Mouse (Mus musculus): ENCODE results near the gene Cops7a. TPM values are rescaled to one million over a fixed set of nuclear protein-coding genes. Genes with fewer than 3 reads are reported as not detected.

Cops7a gene
- polyA plus RNA-seq (2014; fragmentation: Nextera tagmentation; extraction: Ambion mirVana), result 92.4 and 93.1 TPM in 2 replicates

DNA sequence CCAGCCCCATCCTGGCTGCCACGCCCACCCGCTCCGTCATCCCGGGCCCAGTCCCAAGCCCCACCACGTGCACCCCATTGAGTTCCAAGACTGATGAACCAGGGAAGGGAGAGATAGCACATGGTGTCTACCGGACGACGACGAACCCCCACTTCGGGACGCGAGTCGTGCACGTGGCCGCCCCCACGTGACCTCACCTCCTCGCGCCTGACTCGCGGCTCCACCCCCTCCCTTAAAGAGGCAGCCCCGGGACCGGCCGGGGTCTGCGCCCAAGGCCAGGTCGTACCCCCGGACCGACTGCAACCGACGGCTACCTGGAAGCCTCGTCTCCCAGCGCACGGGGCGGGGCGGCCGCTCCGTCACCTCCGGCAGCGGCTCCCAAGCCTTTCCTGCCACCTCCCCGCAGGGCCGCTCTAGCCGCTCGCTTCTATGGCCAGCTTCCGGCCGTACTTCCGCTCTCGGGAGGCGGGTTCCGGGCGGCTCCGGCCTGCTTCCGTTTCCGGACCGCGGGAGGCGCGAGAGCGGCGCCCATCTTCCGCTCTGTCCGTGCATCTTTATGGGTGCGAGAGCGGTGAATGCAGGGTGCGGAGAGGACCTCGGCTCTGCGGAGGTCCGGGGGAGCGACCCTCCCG, at the start of gene Cops7a:
Cops7a (minus strand) TSS at position 451 of the 632 bp plus-strand sequence.
- H3K9ac ChIP-seq, result peak within 1 kb of the TSS; percentile 74
- peak within 1 kb of the TSS; percentile 86 for H3K27ac ChIP-seq
- peak; percentile 93 for DNase-seq (ENCODE audit: low spot score)
- under 1% methylated on average over 68 of the region's 68 CpGs for WGBS
- H3K36me3 ChIP-seq (replicated peaks; ENCODE audit: control insufficient read depth, insufficient read depth), result peaks cover 25% of the 10 kb centered on the region
- peak within 1 kb of the TSS; percentile 55 for H3K4me3 ChIP-seq (replicated peaks; ENCODE audit: low read length)
- peak within 1 kb of the TSS; percentile 90 for H3K4me2 ChIP-seq (replicated peaks)
- no peaks in the 10 kb centered on the region for H3K9me3 ChIP-seq (ENCODE audit: control insufficient read depth, low read length)
- ATAC-seq (ENCODE audit: low FRiP score), result peak; percentile 96
- H3K27me3 ChIP-seq (ENCODE audit: control insufficient read depth, insufficient read depth, low read length), result no peaks in the 10 kb centered on the region
- peaks cover 7% of the 10 kb centered on the region for H3K4me1 ChIP-seq (replicated peaks; ENCODE audit: control insufficient read depth, insufficient read depth, low read length)

- H3K27me3 ChIP-seq (ENCODE audit: control insufficient read depth, insufficient read depth, low read length), result no peaks in the 10 kb centered on the region
- H3K36me3 ChIP-seq (replicated peaks; ENCODE audit: control insufficient read depth, insufficient read depth), result peaks cover 30% of the 10 kb centered on the region
- peak; percentile 82 for DNase-seq (ENCODE audit: low spot score)
- H3K9me3 ChIP-seq (ENCODE audit: control insufficient read depth, low read length), result no peaks in the 10 kb centered on the region
- peaks cover 37% of the 10 kb centered on the region for H3K4me1 ChIP-seq (replicated peaks; ENCODE audit: control insufficient read depth, insufficient read depth, low read length)
- peak overlapping the region; percentile 96 for H3K4me2 ChIP-seq (replicated peaks)
- H3K4me3 ChIP-seq (replicated peaks; ENCODE audit: low read length), result peak overlapping the region; percentile 82
- peak; percentile 89 for ATAC-seq (ENCODE audit: low FRiP score)
- H3K9ac ChIP-seq, result peak overlapping the region; percentile 93
- peak overlapping the region; percentile 99 for H3K27ac ChIP-seq
- 1% methylated on average over 54 of the region's 78 CpGs for WGBS
These were observed 44.1 kb upstream of the Cops7a start for GRCm38 (mm10) chr6:125009181-125010073.

GRCm38 (mm10) chr6:125009129-125009180, 43.6 kb upstream of the Cops7a start, which contains the start of gene Zfp384:
Gene Zfp384, plus strand, starts transcription at chr6:125009145.
- Histone ChIP-seq H3K9ac (peak within 1 kb of the TSS; percentile 93), H3K27me3 (ENCODE audit: control insufficient read depth, insufficient read depth, low read length) (no peaks in the 10 kb centered on the region), H3K4me2 (replicated peaks) (peak within 1 kb of the TSS; percentile 96), H3K4me3 (replicated peaks; ENCODE audit: low read length) (peak within 1 kb of the TSS; percentile 82), H3K9me3 (ENCODE audit: control insufficient read depth, low read length) (no peaks in the 10 kb centered on the region), H3K36me3 (replicated peaks; ENCODE audit: control insufficient read depth, insufficient read depth) (peaks cover 25% of the 10 kb centered on the region), H3K27ac (peak within 1 kb of the TSS; percentile 99), H3K4me1 (replicated peaks; ENCODE audit: control insufficient read depth, insufficient read depth, low read length) (peaks cover 37% of the 10 kb centered on the region)
- 0% methylated on average over 3 of the region's 3 CpGs for WGBS
- DNase-seq (ENCODE audit: low spot score) (no peak), ATAC-seq (ENCODE audit: low FRiP score) (no peak)

DNA sequence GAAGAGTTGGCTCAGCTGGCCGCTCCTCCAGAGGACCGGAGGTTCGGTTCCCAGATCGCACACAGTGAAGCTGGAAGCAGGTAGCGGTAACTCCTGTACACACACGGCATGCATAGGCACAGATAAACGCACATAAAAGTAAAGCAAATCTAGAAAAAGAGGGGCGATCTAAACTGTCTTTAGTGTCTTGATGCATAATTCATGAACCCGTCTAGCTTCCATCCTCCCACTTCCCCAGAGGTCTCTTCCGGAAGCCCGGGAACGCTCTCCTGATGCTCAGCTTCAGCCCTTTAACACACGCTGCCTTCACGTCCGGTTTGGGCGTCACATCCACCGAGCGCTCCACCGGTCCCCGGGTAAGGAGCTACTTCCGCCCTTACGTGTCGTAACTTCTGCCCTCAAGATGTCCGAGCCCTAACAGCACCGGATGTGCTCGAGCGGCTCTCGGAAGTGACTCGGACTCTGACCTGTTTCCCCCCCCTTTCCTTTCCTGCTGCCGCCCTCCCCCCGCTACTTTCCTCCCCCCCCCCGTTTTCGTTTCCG, 43.3 kb upstream of the Cops7a start:
- DNase-seq (ENCODE audit: low spot score), result peak; percentile 97
- Histone ChIP-seq H3K9ac (peak overlapping the region; percentile 93), H3K4me1 (replicated peaks; ENCODE audit: control insufficient read depth, insufficient read depth, low read length) (peaks cover 37% of the 10 kb centered on the region), H3K4me3 (replicated peaks; ENCODE audit: low read length) (peak overlapping the region; percentile 82), H3K4me2 (replicated peaks) (peak overlapping the region; percentile 96), H3K9me3 (ENCODE audit: control insufficient read depth, low read length) (no peaks in the 10 kb centered on the region), H3K27me3 (ENCODE audit: control insufficient read depth, insufficient read depth, low read length) (no peaks in the 10 kb centered on the region), H3K36me3 (replicated peaks; ENCODE audit: control insufficient read depth, insufficient read depth) (peaks cover 22% of the 10 kb centered on the region), H3K27ac (peak overlapping the region; percentile 99)
- peak; percentile 97 for ATAC-seq (ENCODE audit: low FRiP score)
- under 1% methylated on average over 33 of the region's 34 CpGs for WGBS

DNA sequence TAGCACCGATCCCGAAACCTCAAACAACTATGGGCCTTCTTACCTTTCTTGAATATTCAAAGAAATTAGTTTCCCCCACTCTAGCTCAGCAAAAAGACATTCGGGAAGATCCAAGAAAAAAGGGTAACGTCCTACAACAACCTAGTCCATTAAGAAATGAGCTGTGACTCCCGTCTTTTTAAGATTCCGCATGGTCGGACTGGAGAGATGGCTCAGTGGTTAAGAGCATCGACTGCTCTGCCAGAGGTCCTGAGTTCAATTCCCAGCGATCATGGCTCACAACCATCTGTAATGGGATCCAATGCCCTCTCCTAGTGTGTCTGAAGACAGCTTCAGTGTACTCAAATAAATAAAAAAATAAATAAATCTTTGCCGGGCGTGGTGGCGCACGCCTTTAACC, 42.7 kb upstream of the Cops7a start:
- Histone ChIP-seq H3K4me3 (replicated peaks; ENCODE audit: low read length) (peak overlapping the region; percentile 82), H3K4me2 (replicated peaks) (peak overlapping the region; percentile 96), H3K27me3 (ENCODE audit: control insufficient read depth, insufficient read depth, low read length) (no peaks in the 10 kb centered on the region), H3K27ac (peak overlapping the region; percentile 99), H3K36me3 (replicated peaks; ENCODE audit: control insufficient read depth, insufficient read depth) (peaks cover 16% of the 10 kb centered on the region), H3K9me3 (ENCODE audit: control insufficient read depth, low read length) (no peaks in the 10 kb centered on the region), H3K4me1 (replicated peaks; ENCODE audit: control insufficient read depth, insufficient read depth, low read length) (peaks cover 37% of the 10 kb centered on the region), H3K9ac (peak overlapping the region; percentile 93)
- 45% methylated on average over 13 of the region's 13 CpGs for WGBS
- ATAC-seq (ENCODE audit: low FRiP score) (no peak), DNase-seq (ENCODE audit: low spot score) (no peak)

DNA sequence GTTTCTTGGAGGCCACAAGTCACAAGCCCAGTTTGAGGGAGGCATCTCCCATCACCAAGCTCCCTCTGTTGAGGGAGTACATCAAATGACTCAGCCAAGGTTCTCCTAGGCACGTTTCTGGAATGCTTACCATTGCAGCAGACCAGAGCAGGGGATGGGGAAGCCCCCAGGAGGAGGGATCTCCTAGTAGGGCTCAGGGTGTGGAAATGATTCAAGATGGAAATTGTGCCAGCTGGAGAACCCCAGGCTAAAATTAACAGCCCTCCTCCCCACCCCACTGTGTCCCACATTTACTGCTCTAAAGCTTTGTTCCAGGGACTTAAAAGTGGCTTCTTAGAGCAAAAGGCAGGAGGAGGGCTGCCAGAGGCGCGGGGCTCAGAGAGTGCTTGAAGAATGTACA, 39.7 kb upstream of the Cops7a start:
- 42% methylated on average over 3 of the region's 3 CpGs for WGBS

GRCm38 (mm10) chr6:125003706-125004105, 38.4 kb upstream of the Cops7a start:
- peaks cover 11% of the 10 kb centered on the region; the same call in 1 of the 2 replicates for H3K4me1 ChIP-seq (replicated peaks; ENCODE audit: control insufficient read depth, insufficient read depth, low read length)

More for the DNA sequence above, 39.7 kb upstream of the Cops7a start:
- no peak overlapping the region for H3K27ac ChIP-seq
- no peak for ATAC-seq (ENCODE audit: low FRiP score)
- no peaks in the 10 kb centered on the region for H3K9me3 ChIP-seq (ENCODE audit: control insufficient read depth, low read length)
- peaks cover 19% of the 10 kb centered on the region; the same call in 1 of the 2 replicates for H3K36me3 ChIP-seq (replicated peaks; ENCODE audit: control insufficient read depth, insufficient read depth)
- DNase-seq (ENCODE audit: low spot score), result no peak
- no peak overlapping the region for H3K4me3 ChIP-seq (replicated peaks; ENCODE audit: low read length)
- H3K9ac ChIP-seq, result no peak overlapping the region
- no peak overlapping the region for H3K4me2 ChIP-seq (replicated peaks)
- peaks cover 5% of the 10 kb centered on the region for H3K27me3 ChIP-seq (ENCODE audit: control insufficient read depth, insufficient read depth, low read length)
- peaks cover 15% of the 10 kb centered on the region for H3K4me1 ChIP-seq (replicated peaks; ENCODE audit: control insufficient read depth, insufficient read depth, low read length)

GRCm38 (mm10) chr6:124999546-124999945, 34.2 kb upstream of the Cops7a start:
- H3K4me1 ChIP-seq (replicated peaks; ENCODE audit: control insufficient read depth, insufficient read depth, low read length), result peaks cover 20% of the 10 kb centered on the region
- peaks cover 44% of the 10 kb centered on the region for H3K27me3 ChIP-seq (ENCODE audit: control insufficient read depth, insufficient read depth, low read length)
- H3K4me3 ChIP-seq (replicated peaks; ENCODE audit: low read length), result no peak overlapping the region
- H3K36me3 ChIP-seq (replicated peaks; ENCODE audit: control insufficient read depth, insufficient read depth), result peaks cover 28% of the 10 kb centered on the region; the same call in 1 of the 2 replicates
- no peak overlapping the region for H3K4me2 ChIP-seq (replicated peaks)
- ATAC-seq (ENCODE audit: low FRiP score) (no peak), DNase-seq (ENCODE audit: low spot score) (no peak)
- H3K9me3 ChIP-seq (ENCODE audit: control insufficient read depth, low read length), result no peaks in the 10 kb centered on the region
- 33% methylated on average over 10 of the region's 10 CpGs for WGBS
- no peak overlapping the region for H3K27ac ChIP-seq
- no peak overlapping the region for H3K9ac ChIP-seq

More at GRCm38 (mm10) chr6:125003706-125004105, 38.4 kb upstream of the Cops7a start:
- H3K9ac ChIP-seq, result no peak overlapping the region
- no peak for DNase-seq (ENCODE audit: low spot score)
- no peak overlapping the region for H3K27ac ChIP-seq
- no peak overlapping the region for H3K4me2 ChIP-seq (replicated peaks)
- ATAC-seq (ENCODE audit: low FRiP score), result no peak
- 66% methylated on average over 3 of the region's 3 CpGs for WGBS
- no peak overlapping the region for H3K4me3 ChIP-seq (replicated peaks; ENCODE audit: low read length)
- peaks cover 28% of the 10 kb centered on the region; the same call in 1 of the 2 replicates for H3K36me3 ChIP-seq (replicated peaks; ENCODE audit: control insufficient read depth, insufficient read depth)
- H3K9me3 ChIP-seq (ENCODE audit: control insufficient read depth, low read length), result no peaks in the 10 kb centered on the region
- peaks cover 19% of the 10 kb centered on the region for H3K27me3 ChIP-seq (ENCODE audit: control insufficient read depth, insufficient read depth, low read length)

- DNase-seq (ENCODE audit: low spot score) (no peak), ATAC-seq (ENCODE audit: low FRiP score) (no peak)
- peaks cover 28% of the 10 kb centered on the region; the same call in 1 of the 2 replicates for H3K36me3 ChIP-seq (replicated peaks; ENCODE audit: control insufficient read depth, insufficient read depth)
- no peak overlapping the region for H3K4me2 ChIP-seq (replicated peaks)
- H3K27me3 ChIP-seq (ENCODE audit: control insufficient read depth, insufficient read depth, low read length), result peaks cover 47% of the 10 kb centered on the region
- H3K9ac ChIP-seq, result no peak overlapping the region
- WGBS, result 31% methylated on average over 14 of the region's 14 CpGs
- H3K9me3 ChIP-seq (ENCODE audit: control insufficient read depth, low read length), result no peaks in the 10 kb centered on the region
- H3K27ac ChIP-seq, result no peak overlapping the region
- peaks cover 20% of the 10 kb centered on the region for H3K4me1 ChIP-seq (replicated peaks; ENCODE audit: control insufficient read depth, insufficient read depth, low read length)
- H3K4me3 ChIP-seq (replicated peaks; ENCODE audit: low read length), result no peak overlapping the region
These were observed 33.8 kb upstream of the Cops7a start for GRCm38 (mm10) chr6:124999091-124999490.

Data from hindbrain, embryonic 14.5 days (tissue).